Mouse (Mus musculus): Measurements from ENCODE around the gene Sod3.

Gene Sod3

GRCm38 (mm10) chr5:52382837-52383236, 19.2 kb downstream of the Sod3 start:
- no peak for DNase-seq

DNA sequence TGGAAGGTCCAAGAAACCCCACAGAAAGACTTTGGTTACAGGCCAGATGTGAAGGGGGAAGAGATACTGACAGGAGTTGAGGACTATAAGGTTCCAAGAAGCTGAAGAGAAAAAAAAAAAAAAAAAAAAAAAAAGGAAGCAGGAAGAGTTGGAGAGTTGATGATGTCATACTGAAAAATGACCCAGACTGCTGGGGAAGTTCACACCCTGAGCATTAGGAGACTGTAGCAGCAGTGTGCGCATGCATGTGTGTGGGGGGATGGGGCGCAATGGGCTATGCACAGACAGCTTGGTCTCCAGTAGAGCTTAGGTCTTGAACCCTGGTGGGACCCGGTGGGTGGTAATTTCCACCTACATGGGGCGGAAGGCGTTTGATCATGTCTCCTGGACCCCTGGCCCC, 20.2 kb downstream of the Sod3 start:
- DNase-seq = no peak

GRCm38 (mm10) chr5:52386016-52386415, 22.4 kb downstream of the Sod3 start:
- no peak for DNase-seq

DNA sequence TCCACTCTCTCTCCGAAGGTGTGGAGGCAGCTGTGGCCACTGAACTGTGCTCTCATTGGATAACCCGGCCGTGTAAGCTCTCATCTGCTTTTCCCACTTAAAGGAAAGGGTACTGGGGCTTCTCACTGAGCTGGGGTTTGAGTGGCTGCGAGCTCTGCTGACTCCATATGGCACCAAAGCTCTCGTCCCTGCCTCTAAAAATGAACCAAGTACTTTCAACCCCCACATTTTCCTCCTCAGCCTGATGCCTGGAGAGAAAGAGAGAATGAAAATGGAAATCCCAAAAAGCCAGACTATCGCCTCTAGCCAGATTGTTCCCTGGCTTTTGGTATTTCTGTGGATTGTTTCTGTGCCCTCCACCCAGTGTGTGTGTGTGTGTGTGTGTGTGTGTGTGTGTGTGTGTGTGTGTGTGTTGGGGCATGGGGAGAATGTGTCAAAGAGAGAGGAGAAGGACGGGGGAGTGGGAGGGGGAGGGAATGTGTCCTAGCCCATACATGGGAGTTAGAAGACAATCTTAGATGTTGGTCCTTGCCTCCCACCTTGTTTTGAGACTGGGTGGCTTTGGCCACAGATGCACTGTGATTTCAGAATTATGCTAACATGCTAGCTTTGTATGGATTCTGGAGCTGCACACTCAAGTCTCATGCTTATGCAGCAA, 24.6 kb downstream of the Sod3 start:
- no peak for DNase-seq

GRCm38 (mm10) chr5:52390381-52390780, 26.8 kb downstream of the Sod3 start:
- no peak for DNase-seq

GRCm38 (mm10) chr5:52391471-52391870, 27.9 kb downstream of the Sod3 start:
- no peak for DNase-seq

DNA sequence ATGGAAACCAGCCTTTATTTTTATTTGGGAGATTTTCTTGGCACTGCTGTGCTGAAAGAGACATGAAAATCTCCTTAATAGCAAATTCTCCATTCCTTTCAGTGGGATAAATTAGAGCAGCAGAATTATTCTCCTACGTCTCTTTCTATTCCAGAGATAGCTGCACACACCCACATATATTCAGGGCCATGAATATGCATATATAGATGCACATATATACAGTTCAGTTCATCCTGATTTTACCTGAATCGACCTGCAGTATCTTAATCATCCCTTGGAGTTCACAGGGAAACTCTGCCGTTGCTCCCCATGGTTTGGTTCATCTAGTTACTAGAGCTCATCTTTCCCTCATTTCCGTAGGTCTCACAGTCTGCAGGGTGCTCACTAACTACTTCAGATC, 30.2 kb downstream of the Sod3 start:
- no peak for DNase-seq

DNA sequence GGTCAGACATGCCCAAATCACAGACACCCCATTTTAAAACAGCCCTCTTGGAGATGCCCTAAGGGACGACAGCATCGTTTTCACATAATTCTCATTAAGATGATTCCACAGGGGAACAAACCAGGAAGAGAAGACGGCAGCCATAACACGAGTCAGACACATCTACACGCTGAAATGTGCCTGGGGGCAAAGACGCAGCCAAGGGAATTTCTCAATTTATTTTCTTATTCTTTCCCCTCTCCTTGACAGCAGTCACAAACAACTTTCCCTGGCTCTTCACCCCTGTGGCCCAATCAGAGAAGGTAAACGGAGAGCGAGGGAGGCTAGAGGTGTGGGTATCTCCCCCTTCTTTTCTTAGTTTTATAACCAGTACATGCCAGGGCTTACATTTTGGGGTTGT, 40.8 kb downstream of the Sod3 start:
- no peak for DNase-seq

DNA sequence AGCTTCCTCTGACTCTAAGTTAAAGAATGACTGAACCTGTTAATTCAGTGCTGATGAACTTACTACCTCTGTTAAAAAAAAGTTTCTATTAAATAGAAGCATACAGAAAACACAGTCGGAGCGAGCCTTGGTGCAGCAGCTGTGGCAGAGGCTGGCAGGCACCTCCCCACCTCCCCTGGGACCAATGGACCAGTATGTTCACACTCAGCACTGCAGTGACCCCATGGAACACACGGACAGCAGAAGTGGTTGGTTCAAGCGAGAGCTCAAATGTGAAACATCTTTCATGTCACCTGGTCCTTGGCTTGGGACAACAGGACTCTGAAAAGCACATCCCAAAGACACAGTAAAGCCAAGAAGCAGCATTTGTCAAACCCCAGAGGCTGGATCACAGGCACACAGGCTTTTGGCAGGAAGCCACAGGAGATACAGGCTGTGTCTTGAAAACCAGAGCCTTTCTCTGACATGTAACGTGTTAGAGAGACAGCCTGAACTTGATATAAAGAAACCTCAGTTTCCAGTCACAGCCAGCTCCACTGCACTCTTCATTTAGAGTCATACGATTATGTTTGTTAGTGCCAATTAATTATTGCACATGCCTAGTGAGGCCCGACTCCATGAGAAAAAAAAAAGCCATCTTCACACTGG, 45.2 kb downstream of the Sod3 start:
- DNase-seq = no peak

DNA sequence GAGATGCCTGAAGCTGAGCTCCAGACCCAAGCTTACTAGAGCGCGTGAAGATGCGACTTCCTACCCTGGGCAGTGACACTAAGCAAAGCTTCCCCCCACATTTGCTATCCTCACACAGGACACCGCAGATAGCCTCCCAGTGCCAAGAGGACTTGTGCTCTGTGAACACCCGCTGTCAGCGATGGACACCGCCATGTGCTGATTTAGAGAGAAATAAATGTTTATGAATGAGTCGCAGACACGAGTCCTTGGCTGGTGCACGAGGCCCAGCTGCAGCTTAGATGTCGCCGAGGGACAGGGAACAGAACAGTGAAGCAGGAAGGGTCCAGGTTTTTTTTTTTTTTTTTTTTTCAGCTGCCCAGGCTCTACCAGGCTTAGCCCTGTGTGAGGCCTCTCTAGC, 46.6 kb downstream of the Sod3 start:
- no peak for DNase-seq

GRCm38 (mm10) chr5:52411567-52411966, 48.0 kb downstream of the Sod3 start:
- no peak for DNase-seq

- no peak for DNase-seq
Observed at GRCm38 (mm10) chr5:52415193-52415592, 51.6 kb downstream of the Sod3 start.

DNA sequence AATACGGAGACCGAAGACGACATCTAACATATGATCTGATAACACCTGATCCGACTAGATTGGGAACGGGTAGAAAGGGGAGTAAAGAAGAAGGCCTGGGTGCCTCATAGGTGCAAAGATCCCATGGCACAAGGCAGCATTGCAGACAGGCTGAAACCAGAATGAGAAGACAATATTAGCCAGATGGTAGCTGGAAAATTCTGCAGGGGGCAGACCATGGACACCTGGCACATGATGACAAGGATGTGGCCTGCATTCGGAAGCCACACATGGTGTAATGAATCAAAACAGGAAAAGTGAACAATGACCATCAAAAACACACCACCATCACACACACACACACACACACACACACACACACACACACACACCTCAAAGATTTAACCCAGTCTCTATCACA, 52.3 kb downstream of the Sod3 start:
- DNase-seq = no peak

- DNase-seq = no peak
Observed at GRCm38 (mm10) chr5:52416485-52416884, 52.9 kb downstream of the Sod3 start.

All from lung, adult 18-20 months (tissue).